Mouse (Mus musculus) liver, adult 2 months (tissue): ENCODE measurements around the gene C130074G19Rik.

ENCODE experiments used
- CTCF ChIP-seq: fragments of 200-500 bp; IDR thresholded peaks from 2 replicates; pipeline ENCODE4 v1.5.1; 2011; ENCODE audit warnings: low read depth, low read length, control low read depth
- POLR2A ChIP-seq: fragments of 200-500 bp; IDR thresholded peaks from 2 replicates; pipeline ENCODE4 v1.6.1; 2011; ENCODE audit warnings: low read length, control low read depth; ENCODE audit not compliant: insufficient read depth; ENCODE audit errors: extremely low read depth

DNA sequence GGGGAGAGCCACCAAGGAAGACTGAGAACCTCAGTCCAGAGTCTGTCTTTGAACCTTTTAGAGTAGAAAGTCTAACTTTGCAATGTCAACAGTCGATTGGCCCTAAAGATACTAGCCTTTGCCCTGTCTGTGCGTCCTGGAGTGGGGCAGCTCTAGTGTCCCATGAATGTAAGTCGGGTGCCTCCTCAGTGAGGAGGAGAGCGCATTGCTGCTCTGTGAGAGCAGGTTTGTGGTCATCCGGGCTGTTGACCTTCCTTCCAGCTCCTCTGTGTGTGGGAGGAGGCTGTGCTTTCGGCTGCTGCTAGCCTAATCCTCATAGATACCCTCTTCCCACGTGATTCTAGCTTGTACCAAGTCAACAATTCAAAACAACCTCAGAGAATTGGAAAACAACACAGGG lies 31.9 kb downstream of the C130074G19Rik start:
- TF ChIP-seq CTCF (no peak), POLR2A (peak; percentile 50; the same call in 1 of the 2 replicates)
